Mouse (Mus musculus) layer of hippocampus, postnatal 25 days (tissue): Measurements from ENCODE around the gene Serpinb6a. TPM values are rescaled to one million over a fixed set of nuclear protein-coding genes. Genes with fewer than 3 reads are reported as not detected.
"Not testable (repeated sequence)": the region's sequence is repeated elsewhere in the genome, so short reads cannot be mapped to it uniquely, and the experiment has no call there.

Experiments used
- DNase-seq, 2 experiments: peaks; one replicate each; pipeline ENCODE4 v3.0.0; 2022; ENCODE audit warnings: mixed read lengths in 2 of 2, low spot score in 1 of 2; ENCODE audit errors: extremely low spot score in 1 of 2
- total RNA-seq, 2 experiments: library from RNA; stranded (reverse); gene quantifications; 2 replicates each; pipeline ENCODE4 v1.2.3; 2021

The Serpinb6a gene
- total RNA-seq, 2 experiments from 2014 or later, result 38.0 to 43.8 TPM

GRCm38 (mm10) chr13:33995197-33995596, 7.4 kb downstream of the Serpinb6a start:
- DNase-seq, result peak; percentile 50 to 79

GRCm38 (mm10) chr13:33989625-33990024, 13.0 kb downstream of the Serpinb6a start:
- DNase-seq, result no peak

DNA sequence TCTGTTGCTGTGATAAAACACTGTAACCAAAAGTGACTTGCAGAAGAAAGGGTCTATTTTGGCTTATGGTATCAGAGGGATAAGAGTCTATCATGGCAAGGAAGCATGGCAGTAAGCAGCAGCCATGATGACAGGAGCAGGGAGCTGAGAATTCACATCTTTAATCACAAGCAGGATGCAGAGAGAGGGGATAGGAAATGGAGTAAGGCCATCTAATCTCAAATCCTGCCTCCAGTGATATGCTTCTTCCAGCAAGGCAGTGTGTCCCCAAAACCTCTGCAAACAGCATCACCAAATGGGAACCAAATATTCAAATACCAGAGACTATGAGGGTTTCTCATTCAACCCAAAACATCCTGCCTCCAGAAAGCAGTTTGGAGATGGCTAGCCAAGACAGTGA, 36.0 kb downstream of the Serpinb6a start:
- no peak for DNase-seq

GRCm38 (mm10) chr13:33966025-33966412, 36.6 kb downstream of the Serpinb6a start:
- DNase-seq, result no peak

- no peak for DNase-seq
These were observed 37.3 kb downstream of the Serpinb6a start for GRCm38 (mm10) chr13:33965056-33966024.

- peak; percentile 33 to 36 for DNase-seq
These were observed 38.2 kb downstream of the Serpinb6a start, which contains the start of gene Nqo2 for GRCm38 (mm10) chr13:33964206-33965046. Gene Nqo2, plus strand, starts transcription at chr13:33964687.

DNA sequence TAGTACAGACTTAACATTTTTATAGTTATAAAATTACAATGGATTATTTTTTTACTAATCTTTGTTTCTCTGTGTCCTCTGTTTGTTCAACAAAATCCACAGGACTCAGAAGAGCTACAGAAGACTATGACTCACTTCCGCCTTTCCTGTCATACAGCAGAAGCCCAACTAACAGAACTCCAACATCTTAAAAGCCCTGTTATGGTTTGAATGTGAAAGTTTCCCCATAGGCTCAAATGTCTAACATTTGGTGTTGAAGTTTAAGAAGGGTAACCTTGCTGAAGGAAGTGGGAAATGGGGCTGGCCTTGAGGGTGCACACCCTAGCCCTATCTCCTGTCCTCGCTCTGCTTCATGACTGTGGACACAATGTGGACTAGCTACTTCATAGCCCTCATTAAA, 42.8 kb downstream of the Serpinb6a start:
- DNase-seq, result no peak

GRCm38 (mm10) chr13:33956571-33957421, 45.8 kb downstream of the Serpinb6a start:
- no peak for DNase-seq

DNA sequence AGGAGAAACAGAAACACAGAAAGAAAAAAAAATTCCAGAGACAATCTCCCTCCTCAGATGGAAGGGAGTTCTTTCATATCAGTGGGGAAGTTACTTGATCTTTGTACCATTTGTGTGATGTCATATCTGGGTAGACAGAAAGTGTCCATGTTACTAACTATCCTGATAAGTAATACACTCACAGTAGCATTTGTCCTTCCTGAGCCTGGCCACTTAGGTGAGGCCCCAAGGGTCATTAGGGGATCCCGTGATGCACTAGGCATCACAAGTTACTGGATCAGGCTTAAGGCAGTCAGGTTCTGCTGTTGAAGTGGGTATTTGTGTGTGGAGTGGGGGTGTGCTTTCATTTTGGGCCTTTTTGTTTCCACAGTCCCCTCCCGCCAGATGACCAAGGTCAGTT, 49.6 kb downstream of the Serpinb6a start:
- DNase-seq, result no peak

GRCm38 (mm10) chr13:33952075-33952449, 50.5 kb downstream of the Serpinb6a start:
- DNase-seq, result no peak

- no peak for DNase-seq
These were observed 51.1 kb downstream of the Serpinb6a start for GRCm38 (mm10) chr13:33951308-33952074.

DNA sequence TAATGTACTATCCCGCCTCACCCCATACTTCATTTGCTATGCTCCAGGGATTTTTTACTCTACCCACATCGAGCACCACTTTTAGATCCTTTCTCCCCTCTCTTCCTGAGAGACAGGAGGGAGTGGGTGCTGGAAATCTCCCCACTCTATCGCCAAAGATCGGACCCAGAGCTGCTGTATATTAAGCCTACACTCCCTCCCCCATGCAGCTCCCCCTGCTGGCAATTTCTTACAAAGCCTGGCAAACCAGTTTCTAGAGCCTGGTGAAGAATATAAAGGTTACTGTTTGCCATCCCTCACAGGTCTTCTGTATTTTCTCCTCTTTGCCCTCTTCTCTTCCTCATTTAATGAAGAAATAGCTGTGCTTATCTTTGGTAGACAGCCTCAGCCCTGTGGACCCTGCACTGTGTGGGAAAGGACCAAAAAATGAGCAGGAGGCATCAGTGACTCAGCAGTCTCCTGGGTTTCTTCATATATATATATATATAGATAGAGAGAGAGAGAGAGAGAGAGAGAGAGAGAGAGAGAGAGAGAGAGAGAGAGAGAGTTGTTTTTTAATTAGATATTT, 60.3 kb downstream of the Serpinb6a start:
- peak in 1 of 2 experiments; percentile 26 for DNase-seq

DNA sequence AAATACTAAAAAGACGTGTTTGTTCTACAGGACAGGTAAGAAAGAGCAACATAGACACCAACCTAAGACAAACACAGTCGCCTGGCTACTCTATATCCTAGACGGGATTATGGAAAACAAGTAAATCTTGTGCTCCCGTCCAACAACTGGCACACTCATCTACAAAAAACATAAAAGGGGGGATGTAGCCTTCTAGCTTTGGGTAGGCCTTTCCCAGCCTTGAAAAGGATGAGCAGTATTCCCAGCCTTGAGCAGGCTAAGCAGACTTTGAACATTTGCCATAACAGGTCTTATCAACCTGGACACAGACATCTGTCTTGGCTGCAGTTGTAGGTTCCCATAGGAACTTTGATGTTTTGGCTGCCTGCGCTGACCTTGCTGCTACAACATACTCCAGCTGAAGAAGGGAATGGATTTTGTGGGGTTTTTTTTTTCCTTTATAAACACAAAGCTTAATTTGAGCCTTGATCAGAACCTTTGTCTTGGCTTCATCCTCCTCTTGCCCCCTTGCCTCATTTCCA, 61.2 kb downstream of the Serpinb6a start:
- DNase-seq, result no peak

DNA sequence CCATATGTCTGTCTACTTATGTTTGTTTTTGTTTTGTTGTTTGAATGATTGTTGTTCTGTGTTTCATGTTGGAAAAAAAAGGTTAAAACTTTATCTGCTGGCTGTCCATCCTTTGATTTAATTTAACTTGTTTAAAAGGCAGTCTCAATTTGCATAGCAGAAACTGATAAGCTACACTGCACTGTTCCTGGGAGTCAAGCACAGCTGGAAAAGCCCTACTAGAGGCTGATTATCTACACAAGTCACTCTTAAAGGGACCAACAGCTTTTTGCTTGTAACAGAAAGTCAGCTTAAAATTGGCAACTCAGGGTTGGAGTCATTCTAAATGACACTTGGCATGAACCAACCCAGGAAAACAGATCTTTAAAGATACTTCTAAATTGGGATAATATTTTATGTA, 65.0 kb downstream of the Serpinb6a start:
- not testable (repeated sequence) for DNase-seq

DNA sequence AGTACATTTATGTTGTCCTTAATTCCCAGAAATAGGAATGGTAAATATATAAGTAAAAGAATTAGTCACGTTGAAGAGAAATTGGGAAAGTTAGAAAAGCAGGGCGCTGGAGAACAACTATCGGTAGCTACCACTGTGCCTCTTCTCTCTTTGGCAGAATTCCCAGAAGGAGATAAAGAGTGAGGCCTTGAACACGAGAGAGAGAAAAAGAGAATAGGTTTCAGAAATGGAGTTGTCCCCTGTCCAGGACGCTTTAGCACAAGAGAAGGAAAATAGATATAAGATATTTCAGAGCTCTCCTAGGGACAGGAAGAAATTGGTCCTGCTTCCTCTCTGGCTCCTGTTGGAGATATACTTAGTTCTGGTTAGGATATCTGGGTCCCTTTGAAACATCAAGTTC, 65.4 kb downstream of the Serpinb6a start:
- no peak for DNase-seq

DNA sequence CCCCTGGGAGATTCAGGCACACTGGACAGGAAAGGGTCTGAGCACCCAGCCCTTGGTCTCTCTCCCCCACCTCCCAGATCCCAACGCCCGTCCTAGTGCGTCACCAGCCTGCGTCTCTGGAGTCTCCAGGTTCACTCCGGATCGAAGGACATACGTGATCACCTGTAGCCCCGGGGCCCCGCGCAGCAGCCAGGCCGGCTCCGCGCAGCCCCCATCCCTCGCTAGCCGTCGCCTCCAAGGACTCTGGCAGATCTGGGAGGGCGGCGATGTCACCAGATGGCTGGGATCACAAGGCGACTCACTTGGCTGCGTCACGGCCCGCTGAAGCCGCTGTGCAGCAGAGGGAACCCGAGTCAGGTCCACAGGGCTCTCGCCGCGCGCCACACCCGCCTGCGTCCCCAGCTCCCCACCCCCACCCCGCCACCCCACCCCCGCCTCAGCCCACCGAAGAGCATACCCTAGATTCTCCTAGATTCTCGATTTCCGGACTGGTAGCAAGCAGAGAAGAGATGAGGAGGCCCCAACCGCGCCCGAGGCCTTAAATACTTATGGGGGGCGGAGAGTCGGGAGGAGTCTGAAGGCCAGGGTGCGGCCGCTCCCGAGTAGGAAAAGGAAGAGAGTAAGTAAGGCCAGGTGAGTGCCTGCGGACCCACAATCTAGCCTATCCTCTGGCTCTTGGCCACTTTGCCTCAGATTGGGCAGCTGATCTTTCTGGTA, 67.0 kb downstream of the Serpinb6a start:
- DNase-seq, result peak; percentile 42 to 52

- no peak for DNase-seq
These were observed 67.9 kb downstream of the Serpinb6a start for GRCm38 (mm10) chr13:33934743-33935142.

GRCm38 (mm10) chr13:33930912-33931311, 71.7 kb downstream of the Serpinb6a start:
- DNase-seq, result no peak
